Mouse (Mus musculus) liver, postnatal 0 days (tissue): ENCODE data around the gene Trpv6. TPM values are rescaled to one million over a fixed set of nuclear protein-coding genes. Genes with fewer than 3 reads are reported as not detected.

Experiments
- ATAC-seq: fragments of 200-750 bp; cut with Nextera tagmentation; 2 replicates; pipeline ENCODE4 v1.8.0; 2017; ENCODE audit warnings: mild to moderate bottlenecking, moderate library complexity
- DNase-seq: peaks from one replicate; pipeline ENCODE4 v3.0.0-alpha.2; 2016
- H3K27ac ChIP-seq: fragments of 300-500 bp; sonication (generic); 2 replicates; pipeline ENCODE4 v1.5.1; 2014; ENCODE audit warnings: antibody characterized with exemption, moderate library complexity, mild to moderate bottlenecking, low read depth
- H3K27me3 ChIP-seq: fragments of 300-500 bp; sonication (generic); 2 replicates; pipeline ENCODE4 v1.6.1; 2014; ENCODE audit warnings: low read length, control low read depth, mixed read lengths; ENCODE audit not compliant: insufficient read depth
- H3K36me3 ChIP-seq: fragments of 300-500 bp; sonication (generic); replicated peaks from 2 replicates; pipeline ENCODE4 v1.6.1; 2014; ENCODE audit warnings: mild to moderate bottlenecking, control low read depth, low read length, moderate library complexity, mixed read lengths; ENCODE audit not compliant: insufficient read depth
- H3K4me1 ChIP-seq: fragments of 300-500 bp; sonication (generic); 2 replicates; pipeline ENCODE4 v1.6.1; 2014; ENCODE audit warnings: antibody characterized with exemption, mild to moderate bottlenecking, control low read depth; ENCODE audit not compliant: insufficient read depth
- H3K4me2 ChIP-seq: fragments of 300-500 bp; sonication (generic); 2 replicates; pipeline ENCODE4 v1.6.1; 2014; ENCODE audit warnings: low read depth, mild to moderate bottlenecking, low read length, moderate library complexity, mixed read lengths
- H3K4me3 ChIP-seq: fragments of 300-500 bp; sonication (generic); 2 replicates; pipeline ENCODE4 v1.5.1; 2014; ENCODE audit warnings: low read depth, low read length
- H3K9ac ChIP-seq: fragments of 300-500 bp; sonication (generic); replicated peaks from 2 replicates; pipeline ENCODE4 v1.6.1; 2014; ENCODE audit warnings: mild to moderate bottlenecking, moderate library complexity
- H3K9me3 ChIP-seq: fragments of 300-500 bp; sonication (generic); 2 replicates; pipeline ENCODE4 v1.6.1; 2016; ENCODE audit warnings: mild to moderate bottlenecking, control low read depth, low read length, mixed read lengths
- CTCF ChIP-seq: sonication (generic); IDR thresholded peaks from 2 replicates; pipeline ENCODE4 v1.5.1; 2016; ENCODE audit warnings: antibody characterized with exemption, low read depth
- EP300 ChIP-seq: IDR thresholded peaks from 2 replicates; pipeline ENCODE4 v1.6.1; 2016; ENCODE audit warnings: antibody characterized with exemption, low read depth, mild to moderate bottlenecking
- WGBS: fragments of 180-500 bp; shearing (Covaris S2); extraction: QIAGEN DNeasy Blood & Tissue Kit; methylation state at CpG from one replicate; pipeline ENCODE4 v1.1.7; 2014; ENCODE audit not compliant: insufficient replicate concordance; 5-methylcytosine and 5-hydroxymethylcytosine counted together
- polyA plus RNA-seq: library from polyadenylated mRNA; unstranded; fragments of >200 nt; fragmentation: Nextera tagmentation; extraction: Ambion mirVana; gene quantifications from 2 replicates; pipeline ENCODE4 v1.2.1, GENCODE M21; 2015

Gene Trpv6
- polyA plus RNA-seq, 1 experiment from 2014 or later = not detected

GRCm38 (mm10) chr6:41662320-41662719 lies 26.1 kb upstream of the Trpv6 start:
- TF ChIP-seq CTCF (peak; percentile 60), EP300 (no peak)
- Histone ChIP-seq H3K4me3 (no peak overlapping the region), H3K4me2 (no peak overlapping the region), H3K9ac (no peak overlapping the region), H3K27ac (no peak overlapping the region), H3K27me3 (no peaks in the 10 kb centered on the region), H3K9me3 (no peaks in the 10 kb centered on the region), H3K36me3 (no peaks in the 10 kb centered on the region), H3K4me1 (no peaks in the 10 kb centered on the region)
- ATAC-seq (no peak), DNase-seq (no peak)
- WGBS = 18% methylated on average over 2 of the region's 2 CpGs

DNA sequence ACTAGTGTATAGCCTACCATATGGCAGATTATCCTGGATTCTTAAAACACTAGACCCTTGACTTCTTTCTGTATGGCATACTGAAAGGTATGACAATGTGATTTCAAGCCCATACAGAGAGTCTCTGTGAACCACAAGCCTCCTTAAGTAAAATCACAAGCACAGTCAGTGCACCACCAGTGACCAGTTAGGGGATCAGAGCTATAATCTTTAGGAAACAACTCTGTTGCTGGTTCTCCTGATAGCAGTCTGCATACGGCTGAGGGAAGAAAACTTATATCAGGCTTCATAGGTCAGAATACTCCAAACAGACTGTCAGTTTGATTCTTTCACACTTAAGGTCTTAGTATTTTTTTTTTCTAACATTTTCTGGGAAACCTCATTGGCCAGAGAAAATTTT lies 22.3 kb upstream of the Trpv6 start:
- 39% methylated on average over 1 of the region's 1 CpGs for WGBS
- no peak overlapping the region for H3K9ac ChIP-seq
- no peaks in the 10 kb centered on the region for H3K9me3 ChIP-seq
- no peaks in the 10 kb centered on the region for H3K36me3 ChIP-seq
- no peak overlapping the region for H3K27ac ChIP-seq
- H3K4me1 ChIP-seq = no peaks in the 10 kb centered on the region
- DNase-seq (no peak), ATAC-seq (no peak)
- no peak overlapping the region for H3K4me2 ChIP-seq
- TF ChIP-seq CTCF (no peak), EP300 (no peak)
- H3K4me3 ChIP-seq = no peak overlapping the region
- no peaks in the 10 kb centered on the region for H3K27me3 ChIP-seq

DNA sequence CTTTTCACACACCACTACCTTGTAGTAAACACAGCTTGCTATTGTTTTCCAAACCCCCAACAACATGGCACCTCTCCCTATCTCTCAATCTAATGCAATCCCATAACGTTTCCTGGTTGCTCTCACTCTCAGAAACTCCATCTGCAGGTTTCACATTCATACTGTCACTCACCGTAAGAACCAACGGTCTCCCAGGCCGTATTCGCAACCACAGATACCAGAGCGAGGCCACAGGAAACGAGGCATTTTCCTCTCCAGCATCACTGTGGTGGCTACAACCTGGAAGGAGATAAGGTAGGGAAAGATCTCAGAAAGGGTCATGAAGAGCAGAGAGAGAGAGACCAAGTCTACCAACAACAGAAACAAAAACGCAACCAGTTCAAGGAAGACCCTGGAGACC lies 18.4 kb upstream of the Trpv6 start:
- no peaks in the 10 kb centered on the region for H3K27me3 ChIP-seq
- WGBS = 34% methylated on average over 8 of the region's 8 CpGs
- H3K9me3 ChIP-seq = no peaks in the 10 kb centered on the region
- no peak overlapping the region for H3K4me2 ChIP-seq
- H3K4me3 ChIP-seq = no peak overlapping the region
- H3K27ac ChIP-seq = no peak overlapping the region
- TF ChIP-seq EP300 = no peak
- no peaks in the 10 kb centered on the region for H3K4me1 ChIP-seq
- no peak overlapping the region for H3K9ac ChIP-seq
- DNase-seq = no peak
- ATAC-seq = no peak
- H3K36me3 ChIP-seq = no peaks in the 10 kb centered on the region

DNA sequence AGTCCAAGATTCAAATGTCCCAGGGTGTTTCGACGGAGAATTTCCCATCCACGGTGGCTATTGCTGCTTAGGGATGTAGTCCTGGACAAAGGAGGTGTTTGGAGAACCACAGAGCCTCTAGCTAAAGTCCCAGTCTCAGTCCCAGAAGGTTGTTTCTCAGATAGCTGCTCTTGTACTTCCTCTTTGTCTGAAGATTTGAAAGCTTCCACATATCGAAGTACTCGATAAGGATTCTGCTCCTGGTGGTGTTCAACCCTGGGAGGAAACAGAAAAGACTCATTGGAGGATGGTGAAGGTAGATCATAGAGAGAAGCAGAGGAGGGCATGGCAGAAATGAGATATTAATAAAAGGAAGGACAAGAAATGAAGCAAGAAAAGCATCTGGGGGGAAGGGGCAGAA lies 17.0 kb upstream of the Trpv6 start:
- Histone ChIP-seq H3K36me3 (no peaks in the 10 kb centered on the region), H3K4me2 (no peak overlapping the region), H3K27me3 (no peaks in the 10 kb centered on the region), H3K4me1 (no peaks in the 10 kb centered on the region), H3K27ac (no peak overlapping the region), H3K9ac (no peak overlapping the region), H3K4me3 (no peak overlapping the region), H3K9me3 (no peaks in the 10 kb centered on the region)
- DNase-seq (no peak), ATAC-seq (no peak)
- no peak for TF ChIP-seq CTCF
- TF ChIP-seq EP300 = no peak
- 68% methylated on average over 5 of the region's 5 CpGs for WGBS

DNA sequence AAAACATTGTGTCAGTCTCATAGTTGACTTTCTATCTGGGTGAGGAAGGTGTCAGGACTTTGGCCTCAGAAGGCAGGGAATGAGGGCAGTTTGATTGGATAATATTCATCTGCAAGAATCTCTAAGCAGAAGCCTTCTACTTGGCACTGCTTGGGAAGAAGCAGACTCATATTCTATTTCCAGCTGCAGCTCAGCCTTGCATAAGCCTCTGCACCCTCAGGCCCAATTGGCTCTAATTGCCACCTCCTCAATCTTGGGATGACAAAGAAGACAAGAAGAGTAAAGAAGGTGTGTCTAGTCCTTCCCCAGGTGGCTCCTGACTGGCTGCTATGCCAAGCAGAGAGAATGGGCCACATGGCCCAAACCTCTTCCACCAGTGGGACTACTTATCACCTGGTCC lies 10.5 kb upstream of the Trpv6 start:
- Histone ChIP-seq H3K9ac (no peak overlapping the region), H3K9me3 (no peaks in the 10 kb centered on the region), H3K36me3 (no peaks in the 10 kb centered on the region), H3K4me1 (0 out of 2 replicates have a peak, but pooled peaks cover 4% of the 10 kb centered on the region), H3K4me2 (no peak overlapping the region), H3K27me3 (no peaks in the 10 kb centered on the region), H3K27ac (no peak overlapping the region), H3K4me3 (no peak overlapping the region)
- ATAC-seq (no peak), DNase-seq (no peak)
- TF ChIP-seq EP300 (no peak), CTCF (no peak)

- TF ChIP-seq EP300 (no peak), CTCF (no peak)
- no peaks in the 10 kb centered on the region for H3K36me3 ChIP-seq
- H3K4me2 ChIP-seq = no peak overlapping the region
- H3K27me3 ChIP-seq = no peaks in the 10 kb centered on the region
- 72% methylated on average over 3 of the region's 3 CpGs for WGBS
- no peak overlapping the region for H3K4me3 ChIP-seq
- no peak for ATAC-seq
- H3K9ac ChIP-seq = no peak overlapping the region
- H3K9me3 ChIP-seq = no peaks in the 10 kb centered on the region
- no peak overlapping the region for H3K27ac ChIP-seq
- 0 out of 2 replicates have a peak, but pooled peaks cover 4% of the 10 kb centered on the region for H3K4me1 ChIP-seq
- no peak for DNase-seq
Measured at GRCm38 (mm10) chr6:41646220-41646619, 10.0 kb upstream of the Trpv6 start.

- 68% methylated on average over 3 of the region's 3 CpGs for WGBS
- Histone ChIP-seq H3K9me3 (no peaks in the 10 kb centered on the region), H3K27ac (no peak overlapping the region), H3K4me1 (peaks cover 4% of the 10 kb centered on the region; the same call in 1 of the 2 replicates), H3K9ac (no peak overlapping the region), H3K4me2 (no peak overlapping the region), H3K27me3 (no peaks in the 10 kb centered on the region), H3K4me3 (no peak overlapping the region), H3K36me3 (no peaks in the 10 kb centered on the region)
- ATAC-seq (peak; percentile 89), DNase-seq (peak; percentile 37)
- no peak for TF ChIP-seq CTCF
- no peak for TF ChIP-seq EP300
Measured at GRCm38 (mm10) chr6:41643227-41643626, 7.0 kb upstream of the Trpv6 start.
